Mouse (Mus musculus) embryonic facial prominence, embryonic 12.5 days (tissue): ENCODE measurements at regions not wholly inside any gene's neighbourhood (a gene's known extent, or its start where the extent isn't known, plus 50 kb on each side); places are given as distances from the start of the nearest gene placed in this dataset.

Experiments used
- ATAC-seq: fragments of 200-750 bp; cut with Nextera tagmentation; 2 replicates; pipeline ENCODE4 v1.8.0; 2017; ENCODE audit not compliant: insufficient number of reproducible peaks, insufficient read depth, low FRiP score, low TSS enrichment
- H3K27ac ChIP-seq: fragments of 300-500 bp; sonication (generic); 2 replicates; pipeline ENCODE4 v1.5.1; 2016; ENCODE audit warnings: mild to moderate bottlenecking
- H3K27me3 ChIP-seq: fragments of 300-500 bp; sonication (generic); 2 replicates; pipeline ENCODE4 v1.6.1; 2016; ENCODE audit warnings: mild to moderate bottlenecking, moderate library complexity
- H3K36me3 ChIP-seq: fragments of 300-500 bp; sonication (generic); 2 replicates; pipeline ENCODE4 v1.6.1; 2016; ENCODE audit warnings: mild to moderate bottlenecking
- H3K4me1 ChIP-seq: fragments of 300-500 bp; sonication (generic); 2 replicates; pipeline ENCODE4 v1.6.1; 2016
- H3K4me2 ChIP-seq: fragments of 300-500 bp; sonication (generic); replicated peaks from 2 replicates; pipeline ENCODE4 v1.6.1; 2016; ENCODE audit warnings: mild to moderate bottlenecking, moderate library complexity
- H3K4me3 ChIP-seq: fragments of 300-500 bp; sonication (generic); 2 replicates; pipeline ENCODE4 v1.5.1; 2016; ENCODE audit warnings: mild to moderate bottlenecking
- H3K9ac ChIP-seq: fragments of 300-500 bp; sonication (generic); 2 replicates; pipeline ENCODE4 v1.6.1; 2016; ENCODE audit warnings: mild to moderate bottlenecking, moderate library complexity
- H3K9me3 ChIP-seq: fragments of 300-500 bp; sonication (generic); 2 replicates; pipeline ENCODE4 v1.6.1; 2016; ENCODE audit warnings: mild to moderate bottlenecking, moderate library complexity
- WGBS: fragments of 180-500 bp; shearing (Covaris S2); methylation state at CpG from one replicate; pipeline ENCODE4 v1.1.7; 2016; 5-methylcytosine and 5-hydroxymethylcytosine counted together

GRCm38 (mm10) chr14:24081911-24082558, 67.7 kb upstream of the Kcnma1 start:
- Histone ChIP-seq H3K27ac (no peak overlapping the region), H3K4me2 (peak overlapping the region; percentile 32), H3K9ac (no peak overlapping the region), H3K4me1 (0 out of 2 replicates have a peak, but pooled peaks cover 2% of the 10 kb centered on the region), H3K36me3 (no peaks in the 10 kb centered on the region), H3K4me3 (no peak overlapping the region), H3K9me3 (no peaks in the 10 kb centered on the region), H3K27me3 (no peaks in the 10 kb centered on the region)
- 30% methylated on average over 11 of the region's 11 CpGs for WGBS
- no peak for ATAC-seq

- 62% methylated on average over 4 of the region's 4 CpGs for WGBS
- H3K36me3 ChIP-seq = no peaks in the 10 kb centered on the region
- H3K9ac ChIP-seq = no peak overlapping the region
- H3K4me2 ChIP-seq = no peak overlapping the region
- no peaks in the 10 kb centered on the region for H3K4me1 ChIP-seq
- ATAC-seq = no peak
- H3K9me3 ChIP-seq = no peaks in the 10 kb centered on the region
- H3K27ac ChIP-seq = no peak overlapping the region
- no peaks in the 10 kb centered on the region for H3K27me3 ChIP-seq
- no peak overlapping the region for H3K4me3 ChIP-seq
These were observed 54.4 kb upstream of the Kcnma1 start for GRCm38 (mm10) chr14:24068693-24069092.

- no peak for ATAC-seq
- Histone ChIP-seq H3K9me3 (no peaks in the 10 kb centered on the region), H3K27me3 (no peaks in the 10 kb centered on the region), H3K4me3 (no peak overlapping the region), H3K27ac (no peak overlapping the region), H3K9ac (no peak overlapping the region), H3K4me2 (no peak overlapping the region), H3K4me1 (no peaks in the 10 kb centered on the region), H3K36me3 (no peaks in the 10 kb centered on the region)
- 38% methylated on average over 6 of the region's 6 CpGs for WGBS
These were observed 53.4 kb upstream of the Kcnma1 start for GRCm38 (mm10) chr14:24067657-24068056.

GRCm38 (mm10) chr14:24065231-24065767, 51.0 kb upstream of the Kcnma1 start:
- ATAC-seq = no peak
- peaks cover 3% of the 10 kb centered on the region; the same call in 1 of the 2 replicates for H3K4me1 ChIP-seq
- WGBS = 76% methylated on average over 4 of the region's 4 CpGs
- H3K4me3 ChIP-seq = no peak overlapping the region
- H3K36me3 ChIP-seq = no peaks in the 10 kb centered on the region
- H3K9ac ChIP-seq = no peak overlapping the region
- H3K27me3 ChIP-seq = no peaks in the 10 kb centered on the region
- H3K27ac ChIP-seq = no peak overlapping the region
- no peak overlapping the region for H3K4me2 ChIP-seq
- no peaks in the 10 kb centered on the region for H3K9me3 ChIP-seq
